Mouse (Mus musculus) C2C12 (cell line): ENCODE measurements around the gene Ppp2r2c. TPM values are rescaled to one million over a fixed set of nuclear protein-coding genes. Genes with fewer than 3 reads are reported as not detected.

Experiments
- H3K27me3 ChIP-seq: one replicate; pipeline ENCODE4 v1.6.1; 2011; ENCODE audit not compliant: control insufficient read depth, insufficient read depth, insufficient read length
- H3K36me3 ChIP-seq: one replicate; pipeline ENCODE4 v1.6.1; 2011; ENCODE audit not compliant: control insufficient read depth, insufficient read depth
- H3K4me3 ChIP-seq: one replicate; pipeline ENCODE4 v1.5.1; 2011; ENCODE audit warnings: mild to moderate bottlenecking, control low read depth; ENCODE audit not compliant: poor library complexity, insufficient read depth, severe bottlenecking
- H3K79me2 ChIP-seq: one replicate; pipeline ENCODE4 v1.6.1; 2011; ENCODE audit not compliant: control insufficient read depth, insufficient read depth
- H3K79me3 ChIP-seq: one replicate; pipeline ENCODE4 v1.6.1; 2011; ENCODE audit warnings: low read depth, control low read depth
- H3ac ChIP-seq: one replicate; pipeline ENCODE3; 2011; ENCODE audit warnings: low read depth; ENCODE audit not compliant: control insufficient read depth, insufficient read length
- CEBPB ChIP-seq: IDR thresholded peaks from one replicate; pipeline ENCODE4 v1.6.1; 2011; ENCODE audit warnings: low read depth, mild to moderate bottlenecking, control low read depth, moderate library complexity
- CTCF ChIP-seq: IDR thresholded peaks from one replicate; pipeline ENCODE4 v1.5.1; 2011; ENCODE audit not compliant: control insufficient read depth, insufficient read depth, insufficient read length
- FOSL1 ChIP-seq: IDR thresholded peaks from one replicate; pipeline ENCODE4 v1.8.0; 2011; ENCODE audit warnings: mild to moderate bottlenecking, low read length; ENCODE audit not compliant: poor library complexity, insufficient read depth, severe bottlenecking
- MAX ChIP-seq: IDR thresholded peaks from one replicate; pipeline ENCODE4 v1.6.1; 2011; ENCODE audit warnings: mild to moderate bottlenecking, control low read depth
- MYOD1 ChIP-seq: IDR thresholded peaks from one replicate; pipeline ENCODE4 v1.6.1; 2011; ENCODE audit warnings: low read depth; ENCODE audit not compliant: control insufficient read depth, insufficient read length
- MYOG ChIP-seq: IDR thresholded peaks from one replicate; pipeline ENCODE4 v1.6.1; 2011; ENCODE audit not compliant: control insufficient read depth, insufficient read length; ENCODE audit errors: extremely low read depth
- USF1 ChIP-seq: IDR thresholded peaks from one replicate; pipeline ENCODE4 v1.6.1; 2011; ENCODE audit warnings: low read depth, mild to moderate bottlenecking, control low read depth, moderate library complexity
- polyA plus RNA-seq: library from polyadenylated mRNA; unstranded; fragments of >200 nt; fragmentation: generic; extraction: Trizol; gene quantifications from one replicate; pipeline ENCODE4 v1.2.1, GENCODE M21; 2012; ENCODE audit warnings: missing spikeins

Ppp2r2c gene
- polyA plus RNA-seq, 1 experiment, result not detected

DNA sequence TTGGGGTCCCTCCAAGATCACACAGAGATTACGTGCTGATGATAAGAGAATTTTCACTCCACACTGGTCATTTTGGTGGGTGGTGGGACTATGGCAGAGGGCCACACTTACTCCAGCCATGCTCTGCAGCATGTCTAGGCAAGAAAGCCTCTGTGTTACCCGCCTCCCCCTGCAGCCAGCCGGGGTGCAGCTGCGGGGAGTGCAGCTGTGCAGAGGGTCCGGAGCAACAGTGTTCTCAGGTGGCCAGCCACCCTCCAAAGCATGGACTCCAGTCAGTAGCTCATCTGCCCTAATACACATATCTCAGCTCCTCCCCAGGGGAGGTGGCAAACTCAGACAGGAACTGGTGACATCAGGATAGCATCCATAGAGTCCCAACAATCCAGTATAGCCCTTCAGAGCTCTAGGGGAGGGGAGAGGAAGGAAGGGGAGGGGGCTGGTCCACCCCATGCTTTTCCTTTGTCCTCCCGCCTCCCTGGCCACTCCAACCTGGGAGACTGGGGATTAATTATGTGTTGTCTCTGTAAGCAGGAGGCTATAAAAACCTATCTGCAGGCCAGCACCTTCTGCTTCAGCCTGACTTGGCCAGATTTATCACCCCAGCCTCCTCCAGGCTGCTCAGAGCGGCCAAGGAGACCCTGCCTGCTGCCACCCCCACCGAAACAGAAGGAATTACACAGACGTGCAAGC, 19.1 kb downstream of the Ppp2r2c start:
- no peaks in the 10 kb centered on the region for H3K36me3 ChIP-seq
- H3K79me3 ChIP-seq, result no peaks in the 10 kb centered on the region
- no peaks in the 10 kb centered on the region for H3K79me2 ChIP-seq
- H3K4me3 ChIP-seq, result no peak overlapping the region
- TF ChIP-seq MAX, result no peak
- no peak for TF ChIP-seq USF1
- TF ChIP-seq MYOG, result no peak
- no peak for TF ChIP-seq MYOD1
- no peak for TF ChIP-seq CEBPB
- TF ChIP-seq CTCF, result no peak
- TF ChIP-seq FOSL1, result no peak
- H3ac ChIP-seq, result no peak overlapping the region
- H3K27me3 ChIP-seq, result peaks cover 81% of the 10 kb centered on the region

DNA sequence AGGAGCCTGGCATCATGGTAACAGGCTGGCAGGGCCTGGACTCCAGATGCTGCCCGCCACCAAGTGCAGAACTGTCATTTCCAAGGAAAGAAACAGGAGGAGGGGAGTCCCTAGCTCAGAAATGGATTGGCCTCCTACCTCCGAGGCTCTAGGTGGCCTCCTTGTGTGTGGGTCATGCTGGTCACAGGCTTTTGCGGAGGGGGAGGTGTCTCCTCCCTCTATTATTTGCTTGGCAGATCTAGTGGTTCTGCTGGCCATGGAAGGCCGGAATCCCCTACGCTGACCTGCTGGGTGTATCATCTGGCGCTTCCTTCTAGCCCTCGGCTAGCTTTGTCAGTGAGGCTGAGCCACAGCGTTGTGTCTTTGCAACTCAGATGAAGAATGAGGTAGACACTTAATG, 20.2 kb downstream of the Ppp2r2c start:
- no peak for TF ChIP-seq CEBPB
- no peak for TF ChIP-seq CTCF
- no peak for TF ChIP-seq USF1
- TF ChIP-seq MYOG, result no peak
- H3K27me3 ChIP-seq, result peaks cover 81% of the 10 kb centered on the region
- no peaks in the 10 kb centered on the region for H3K79me3 ChIP-seq

DNA sequence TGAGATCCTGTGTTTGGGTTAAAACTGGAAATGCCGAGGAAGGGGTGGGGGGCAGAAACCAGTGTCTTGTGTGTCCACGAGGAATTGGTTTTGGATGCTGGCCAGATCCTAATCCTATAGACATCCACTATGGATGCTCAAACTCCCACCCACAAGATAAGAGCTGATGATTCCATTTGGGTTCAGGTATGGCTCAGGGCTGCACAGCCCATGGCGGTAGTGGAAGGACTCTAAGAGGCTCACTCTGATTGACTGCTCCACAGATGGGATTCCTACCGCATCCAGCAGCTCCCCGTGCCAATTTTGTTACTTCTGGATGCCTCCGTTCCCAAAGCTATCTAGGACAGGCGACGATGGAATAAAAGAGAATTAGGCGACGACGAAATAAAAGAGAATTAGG, 20.6 kb downstream of the Ppp2r2c start:
- no peaks in the 10 kb centered on the region for H3K79me3 ChIP-seq
- no peak for TF ChIP-seq MAX
- no peak for TF ChIP-seq MYOG
- no peak for TF ChIP-seq USF1
- no peak for TF ChIP-seq CEBPB
- TF ChIP-seq CTCF, result no peak
- no peak overlapping the region for H3ac ChIP-seq
- no peaks in the 10 kb centered on the region for H3K79me2 ChIP-seq
- H3K27me3 ChIP-seq, result peaks cover 83% of the 10 kb centered on the region
- no peak overlapping the region for H3K4me3 ChIP-seq
- H3K36me3 ChIP-seq, result no peaks in the 10 kb centered on the region

More for the DNA sequence above, 20.2 kb downstream of the Ppp2r2c start:
- no peaks in the 10 kb centered on the region for H3K36me3 ChIP-seq
- H3ac ChIP-seq, result no peak overlapping the region
- H3K4me3 ChIP-seq, result no peak overlapping the region
- no peaks in the 10 kb centered on the region for H3K79me2 ChIP-seq

DNA sequence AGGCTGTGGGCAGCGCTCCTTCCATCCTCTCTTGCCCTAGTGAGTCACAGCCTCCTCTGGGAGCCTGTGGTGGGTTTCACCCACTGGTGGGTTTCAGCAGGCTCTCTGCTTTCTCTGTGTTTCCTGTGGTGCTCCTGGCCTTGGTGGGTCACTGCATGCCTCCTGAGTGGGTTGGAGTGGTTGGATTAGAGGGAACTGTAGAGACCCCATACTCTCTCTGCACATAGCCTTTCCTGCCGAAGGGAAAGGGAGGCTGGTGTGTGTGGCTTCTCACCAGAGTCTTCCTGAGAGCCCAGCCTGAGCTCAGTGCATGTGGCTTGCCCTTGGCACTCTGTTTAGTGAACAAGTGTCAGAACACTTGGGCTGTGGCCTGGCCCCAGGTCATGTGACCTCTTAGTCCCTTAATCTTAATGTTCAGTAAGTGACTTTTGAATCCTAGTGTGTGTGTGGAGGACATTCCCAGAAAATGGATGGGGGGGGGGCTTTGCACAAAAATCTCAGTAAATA, 21.1 kb downstream of the Ppp2r2c start:
- Histone ChIP-seq H3K4me3 (no peak overlapping the region), H3K27me3 (peaks cover 80% of the 10 kb centered on the region), H3K36me3 (no peaks in the 10 kb centered on the region), H3K79me2 (no peaks in the 10 kb centered on the region), H3ac (no peak overlapping the region), H3K79me3 (no peaks in the 10 kb centered on the region)
- TF ChIP-seq CTCF, result no peak
- TF ChIP-seq MAX, result no peak
- no peak for TF ChIP-seq CEBPB
- no peak for TF ChIP-seq USF1
- no peak for TF ChIP-seq MYOD1
- TF ChIP-seq MYOG, result no peak
- TF ChIP-seq FOSL1, result no peak

DNA sequence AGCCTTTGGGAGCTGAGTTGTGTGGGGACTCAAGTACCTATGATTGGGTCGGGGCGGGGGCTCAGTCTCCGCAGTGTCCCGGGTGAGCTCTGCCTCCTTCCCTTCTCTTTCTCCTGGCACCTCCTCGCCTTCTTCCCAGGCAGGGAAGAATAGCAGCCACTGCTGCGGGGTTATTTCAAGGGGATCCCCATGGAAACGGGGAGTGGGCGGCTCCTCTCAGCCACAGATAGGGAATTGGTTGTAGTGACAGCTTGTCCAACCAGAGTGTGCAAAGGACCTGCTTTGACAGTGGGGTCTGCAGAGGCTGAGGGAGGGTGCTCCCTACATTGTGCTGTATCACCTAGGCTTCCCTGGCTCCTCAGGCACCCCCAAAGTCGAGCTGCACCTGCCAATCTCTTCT, 22.5 kb downstream of the Ppp2r2c start:
- H3K36me3 ChIP-seq, result no peaks in the 10 kb centered on the region
- no peaks in the 10 kb centered on the region for H3K79me3 ChIP-seq
- peaks cover 75% of the 10 kb centered on the region for H3K27me3 ChIP-seq
- no peak overlapping the region for H3ac ChIP-seq
- TF ChIP-seq MYOG (no peak), USF1 (no peak), CTCF (no peak), MYOD1 (no peak), FOSL1 (no peak), CEBPB (no peak), MAX (no peak)
- no peaks in the 10 kb centered on the region for H3K79me2 ChIP-seq
- no peak overlapping the region for H3K4me3 ChIP-seq

DNA sequence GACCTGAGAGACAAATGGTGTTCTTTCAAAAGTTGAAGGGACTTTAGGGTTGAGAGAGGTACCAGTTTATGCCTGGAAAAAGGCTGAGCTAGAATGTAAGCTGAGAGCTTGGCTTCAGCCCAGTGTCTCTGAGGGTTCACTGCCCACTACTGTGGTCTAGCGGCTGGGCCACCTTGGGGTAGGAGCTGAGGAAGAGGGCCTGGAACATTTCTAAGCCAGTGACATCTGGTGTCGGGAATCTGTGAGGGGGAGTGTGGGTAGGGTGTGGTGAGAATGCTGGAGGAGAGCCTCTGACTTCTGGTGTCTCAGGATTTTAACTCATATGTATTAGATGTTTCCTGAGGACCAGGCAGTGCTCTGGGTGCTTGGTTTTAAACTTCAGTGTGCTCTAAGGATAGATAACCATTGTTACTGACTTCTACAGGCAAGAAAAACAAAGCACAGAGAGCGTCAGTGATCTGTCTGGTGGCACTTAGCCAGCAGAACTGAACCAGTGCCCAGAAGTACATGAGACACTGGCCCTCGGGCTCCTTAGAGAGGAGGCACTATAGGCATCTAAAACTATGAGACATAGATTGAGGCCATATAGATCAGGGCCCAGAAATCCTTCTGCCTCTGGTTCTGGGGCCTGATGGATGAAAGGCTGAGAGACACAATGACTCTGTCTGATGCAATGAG, 23.6 kb downstream of the Ppp2r2c start:
- Histone ChIP-seq H3K36me3 (no peaks in the 10 kb centered on the region), H3K4me3 (no peak overlapping the region), H3K27me3 (peaks cover 67% of the 10 kb centered on the region), H3K79me3 (no peaks in the 10 kb centered on the region), H3K79me2 (no peaks in the 10 kb centered on the region), H3ac (no peak overlapping the region)
- TF ChIP-seq MAX (no peak), USF1 (no peak), CTCF (no peak), MYOD1 (no peak), FOSL1 (no peak), MYOG (no peak), CEBPB (no peak)
